Mouse (Mus musculus): ENCODE data around the gene Rad51ap2.

The Rad51ap2 gene
- long read RNA-seq, experiment 1, result 0 reads
- long read RNA-seq, experiment 2, result 0 reads

DNA sequence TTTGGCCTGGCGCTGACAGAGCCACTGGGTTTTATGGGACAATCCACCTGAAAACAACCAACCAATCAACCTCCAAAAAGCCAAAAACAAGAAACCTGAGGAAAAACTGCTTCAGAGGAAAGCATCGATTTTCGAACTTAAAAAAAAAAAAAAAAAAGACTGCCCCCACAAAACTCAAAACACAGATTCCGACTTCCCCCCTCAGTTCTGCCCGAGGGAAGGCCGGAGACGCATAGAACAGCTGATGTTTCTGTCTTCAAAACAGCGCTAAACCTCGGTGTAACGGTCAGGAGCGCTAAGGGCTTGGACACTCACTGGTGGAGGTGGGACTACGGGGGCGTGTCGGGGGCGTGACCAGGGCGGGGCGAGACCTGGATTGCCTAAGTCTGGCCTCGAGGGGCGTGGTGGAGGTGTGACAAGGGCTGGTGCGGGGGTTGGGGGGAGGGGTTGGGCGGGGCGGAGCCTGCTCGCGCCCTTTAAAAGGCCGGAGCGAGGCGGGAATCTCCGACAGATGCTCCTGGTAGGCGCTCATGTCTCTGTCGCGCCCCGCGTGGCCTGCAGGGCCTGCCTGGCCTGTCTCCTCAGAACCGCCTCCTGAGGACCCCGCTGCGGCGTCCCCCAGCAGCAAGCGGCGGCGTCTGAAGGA is at the start of gene Rad51ap2:
Gene Rad51ap2 (plus strand): TSS at position 531 of the 646 bp plus-strand sequence.
- intact Hi-C loops (cut with DNase I), result no loop called here

GRCm38 (mm10) chr12:11407679-11408078 is 48.2 kb upstream of the Rad51ap2 start:
- intact Hi-C loops (cut with DNase I), result no loop called here

- intact Hi-C loops (cut with DNase I), result no loop called here
Measured at GRCm38 (mm10) chr12:11418112-11418511, 37.8 kb upstream of the Rad51ap2 start.

GRCm38 (mm10) chr12:11427396-11427795 is 28.5 kb upstream of the Rad51ap2 start:
- intact Hi-C loops (cut with DNase I), result no loop called here

GRCm38 (mm10) chr12:11433126-11433525 is 22.8 kb upstream of the Rad51ap2 start:
- intact Hi-C loops (cut with DNase I), result loop anchor here (10.0 kb wide), 1 partner anchor 78 kb away; no protein-coding TSS in a partner anchor

GRCm38 (mm10) chr12:11433716-11434115 is 22.2 kb upstream of the Rad51ap2 start:
- intact Hi-C loops (cut with DNase I), result loop anchor here (10.0 kb wide), 1 partner anchor 79 kb away; no protein-coding TSS in a partner anchor

- intact Hi-C loops (cut with DNase I), result loop anchor here (10.0 kb wide), 1 partner anchor 80 kb away; no protein-coding TSS in a partner anchor
Measured at GRCm38 (mm10) chr12:11434446-11434845, 21.4 kb upstream of the Rad51ap2 start.

DNA sequence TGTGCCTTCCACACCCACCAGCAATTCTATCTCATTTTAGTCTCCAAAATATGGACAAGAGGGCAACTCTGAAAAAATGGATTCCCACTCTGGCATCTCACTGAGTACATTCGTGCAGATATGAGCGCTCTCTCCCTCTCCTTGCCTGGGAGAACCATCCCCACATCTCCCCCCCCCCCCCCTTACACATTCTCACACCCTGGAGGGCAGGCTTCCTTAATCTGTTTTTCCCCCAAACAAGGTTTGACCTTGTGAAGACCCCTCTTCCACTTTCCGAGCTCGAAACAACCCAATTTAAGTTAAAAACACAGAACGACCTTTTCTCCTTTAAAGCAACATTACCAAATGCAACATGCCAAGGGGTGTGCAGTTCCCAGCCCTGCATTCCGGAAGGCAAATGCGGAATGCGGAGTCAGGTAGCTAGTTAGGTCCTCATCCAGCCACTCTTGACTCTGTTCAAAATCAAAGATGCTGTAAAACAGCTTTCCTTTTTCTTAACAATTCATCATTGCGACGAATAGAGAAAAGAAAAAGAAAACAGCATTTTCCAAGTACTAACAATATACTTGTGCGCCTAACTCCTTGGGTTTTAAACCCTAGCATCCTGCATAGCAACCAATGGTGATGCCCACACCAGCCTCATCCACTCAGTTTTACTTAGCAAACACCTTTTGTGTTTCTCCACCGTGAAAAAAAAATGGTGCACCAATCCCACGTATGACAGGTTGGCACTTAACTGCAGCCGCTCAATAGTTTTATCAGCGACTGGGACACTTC is 20.4 kb upstream of the Rad51ap2 start:
- intact Hi-C loops (cut with DNase I), result loop anchor here (5.0 to 10.0 kb wide), 2 partner anchors 81 to 712 kb away; no protein-coding TSS in a partner anchor

DNA sequence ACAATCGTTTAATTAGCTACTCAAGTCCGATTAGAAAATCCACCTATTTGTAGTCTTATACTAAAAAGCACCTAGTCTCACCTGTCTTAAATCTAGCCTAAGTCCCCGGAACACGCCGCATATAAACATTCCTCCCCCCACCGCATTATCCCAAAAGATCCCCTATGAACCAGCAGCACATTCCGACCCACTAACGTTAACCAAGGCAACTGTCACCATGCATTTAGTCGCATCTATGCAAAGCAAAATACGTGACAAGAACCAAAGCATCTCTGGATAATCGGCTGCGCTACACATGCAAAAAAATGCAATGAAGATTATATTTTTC is 19.9 kb upstream of the Rad51ap2 start:
- intact Hi-C loops (cut with DNase I), result loop anchor here (5.0 to 10.0 kb wide), 2 partner anchors 81 to 711 kb away; no protein-coding TSS in a partner anchor

- intact Hi-C loops (cut with DNase I), result loop anchor here (5.0 to 10.0 kb wide), 2 partner anchors 82 to 711 kb away; no protein-coding TSS in a partner anchor
Measured at GRCm38 (mm10) chr12:11436497-11437265, 19.2 kb upstream of the Rad51ap2 start, which contains the start of gene Vsnl1. Gene Vsnl1, minus strand, starts transcription at chr12:11436613.

DNA sequence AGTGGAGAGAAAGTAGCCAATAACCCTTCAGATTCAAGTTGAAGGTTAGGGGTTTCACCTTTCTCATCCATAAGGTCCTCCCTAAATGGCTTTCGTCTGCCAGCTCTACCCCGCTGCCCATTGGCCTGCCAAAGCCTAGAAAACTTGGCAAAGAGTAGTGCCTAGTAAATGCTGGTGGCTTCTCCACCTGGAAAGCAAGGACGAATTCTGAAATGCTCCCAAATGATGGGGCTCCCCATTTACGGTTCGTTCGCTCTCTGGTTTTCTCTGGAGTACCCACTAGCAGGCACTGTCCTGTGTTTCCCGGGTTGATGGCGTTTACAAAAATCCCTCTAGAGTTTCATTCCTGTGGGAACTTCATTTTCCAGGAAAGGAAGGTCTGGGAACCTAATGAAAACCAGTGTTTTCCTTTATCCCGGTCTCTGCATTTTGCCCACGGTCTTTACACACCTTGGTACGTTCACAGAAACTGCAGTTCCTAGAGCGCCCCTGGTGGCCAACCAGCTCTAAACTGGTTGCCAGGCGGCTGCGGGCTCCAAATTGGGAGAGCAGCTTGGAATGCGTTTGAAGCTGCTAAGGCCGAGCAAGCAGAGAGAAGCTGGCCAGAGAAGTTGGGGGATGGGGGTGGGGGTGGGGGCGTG is 18.5 kb upstream of the Rad51ap2 start:
- intact Hi-C loops (cut with DNase I), result loop anchor here (5.0 to 10.0 kb wide), 2 partner anchors 83 to 710 kb away; no protein-coding TSS in a partner anchor

- intact Hi-C loops (cut with DNase I), result loop anchor here (5.0 to 10.0 kb wide), 2 partner anchors 83 to 709 kb away; no protein-coding TSS in a partner anchor
Measured at GRCm38 (mm10) chr12:11437907-11438447, 17.9 kb upstream of the Rad51ap2 start.

- intact Hi-C loops (cut with DNase I), result no loop called here
Measured at GRCm38 (mm10) chr12:11454146-11454545, 1.7 kb upstream of the Rad51ap2 start.

GRCm38 (mm10) chr12:11456213-11456612 is 334 bp downstream of the Rad51ap2 start:
- intact Hi-C loops (cut with DNase I), result no loop called here

GRCm38 (mm10) chr12:11456632-11457031 is 753 bp downstream of the Rad51ap2 start:
- intact Hi-C loops (cut with DNase I), result no loop called here
